Mouse (Mus musculus): Measurements from ENCODE around the gene Efs. TPM values are rescaled to one million over a fixed set of nuclear protein-coding genes. Genes with fewer than 3 reads are reported as not detected.
A peak's percentile ranks its signal among the peaks of the same experiment; 100 is the strongest.

The Efs gene
- polyA plus RNA-seq, 1 experiment from 2014 or later = 6.5 TPM

- no peaks in the 10 kb centered on the region for H3K36me3 ChIP-seq (ENCODE audit: control insufficient read depth, insufficient read depth)
- no peak overlapping the region for H3K4me2 ChIP-seq (replicated peaks; ENCODE audit: low read depth)
- WGBS = 60% methylated on average over 13 of the region's 13 CpGs
- no peak overlapping the region for H3K27ac ChIP-seq (ENCODE audit: low read depth, low read length)
- no peak overlapping the region for H3K9ac ChIP-seq (ENCODE audit: low read depth, low read length)
- TF ChIP-seq CTCF (IDR thresholded peaks at IDR 0.05; ENCODE audit: low read depth) = no peak
- no peak overlapping the region for H3K4me3 ChIP-seq (ENCODE audit: low read depth, low read length)
- ATAC-seq = no peak
- no peaks in the 10 kb centered on the region for H3K4me1 ChIP-seq (replicated peaks; ENCODE audit: control insufficient read depth, insufficient read depth, low read length)
- H3K9me3 ChIP-seq (ENCODE audit: control insufficient read depth) = no peaks in the 10 kb centered on the region
- H3K27me3 ChIP-seq (replicated peaks; ENCODE audit: control insufficient read depth, insufficient read depth, low read length) = no peaks in the 10 kb centered on the region
Observed at GRCm38 (mm10) chr14:54941024-54941978, 15.4 kb upstream of the Efs start.

- ATAC-seq = no peak
- H3K9me3 ChIP-seq (ENCODE audit: control insufficient read depth) = no peaks in the 10 kb centered on the region
- H3K9ac ChIP-seq (ENCODE audit: low read depth, low read length) = no peak overlapping the region
- H3K4me3 ChIP-seq (ENCODE audit: low read depth, low read length) = no peak overlapping the region
- no peaks in the 10 kb centered on the region for H3K27me3 ChIP-seq (replicated peaks; ENCODE audit: control insufficient read depth, insufficient read depth, low read length)
- no peaks in the 10 kb centered on the region for H3K36me3 ChIP-seq (ENCODE audit: control insufficient read depth, insufficient read depth)
- no peaks in the 10 kb centered on the region for H3K4me1 ChIP-seq (replicated peaks; ENCODE audit: control insufficient read depth, insufficient read depth, low read length)
- H3K4me2 ChIP-seq (replicated peaks; ENCODE audit: low read depth) = no peak overlapping the region
- no peak overlapping the region for H3K27ac ChIP-seq (ENCODE audit: low read depth, low read length)
- 70% methylated on average over 3 of the region's 3 CpGs for WGBS
- no peak for TF ChIP-seq CTCF (IDR thresholded peaks at IDR 0.05; ENCODE audit: low read depth)
Observed at GRCm38 (mm10) chr14:54940176-54940530, 14.2 kb upstream of the Efs start.

DNA sequence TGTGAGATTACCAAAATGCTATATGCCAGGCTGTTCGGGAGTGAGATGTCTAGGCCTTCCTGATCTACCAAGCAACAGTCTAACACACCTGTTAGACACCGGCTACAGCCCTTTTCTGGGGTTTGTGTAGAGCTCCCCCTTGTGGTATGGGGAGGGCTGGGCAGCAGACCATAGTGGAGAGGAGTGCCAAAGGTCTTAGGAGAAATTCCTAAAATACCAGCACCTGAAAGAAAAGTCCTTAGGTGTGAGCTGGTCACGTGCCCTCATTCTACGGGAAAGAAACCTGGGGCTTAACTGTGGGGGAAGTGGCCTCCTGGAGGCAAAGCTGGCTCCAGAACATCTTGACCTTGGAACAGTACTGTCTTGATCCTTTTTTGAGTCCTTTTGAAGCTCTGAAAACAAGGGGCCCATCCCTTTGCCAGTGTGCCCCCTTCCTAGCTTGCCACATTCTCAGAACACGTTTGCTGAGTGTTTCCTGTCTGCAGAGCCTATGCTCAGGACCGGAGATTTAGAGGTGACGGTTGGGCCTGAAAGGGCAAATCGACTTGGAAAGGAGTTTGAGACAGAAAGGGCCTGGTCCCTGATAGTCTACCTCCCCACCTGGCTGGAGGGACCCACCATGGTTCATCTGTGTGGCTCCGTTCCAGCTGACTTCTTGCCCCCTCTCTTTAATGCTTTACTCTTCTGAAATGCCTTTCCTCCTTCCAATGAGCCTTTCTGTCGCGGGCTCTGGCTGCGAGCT lies 13.7 kb upstream of the Efs start:
- peak; percentile 60; the same call in 1 of the 2 replicates for ATAC-seq
- H3K27me3 ChIP-seq (replicated peaks; ENCODE audit: control insufficient read depth, insufficient read depth, low read length) = 0 out of 2 replicates have a peak, but pooled peaks cover 3% of the 10 kb centered on the region
- no peak overlapping the region for H3K4me3 ChIP-seq (ENCODE audit: low read depth, low read length)
- no peaks in the 10 kb centered on the region for H3K4me1 ChIP-seq (replicated peaks; ENCODE audit: control insufficient read depth, insufficient read depth, low read length)
- no peak overlapping the region for H3K27ac ChIP-seq (ENCODE audit: low read depth, low read length)
- 49% methylated on average over 12 of the region's 12 CpGs for WGBS
- H3K4me2 ChIP-seq (replicated peaks; ENCODE audit: low read depth) = no peak overlapping the region
- peak; percentile 93 for TF ChIP-seq CTCF (IDR thresholded peaks at IDR 0.05; ENCODE audit: low read depth)
- H3K36me3 ChIP-seq (ENCODE audit: control insufficient read depth, insufficient read depth) = no peaks in the 10 kb centered on the region
- no peak overlapping the region for H3K9ac ChIP-seq (ENCODE audit: low read depth, low read length)
- no peaks in the 10 kb centered on the region for H3K9me3 ChIP-seq (ENCODE audit: control insufficient read depth)

GRCm38 (mm10) chr14:54938431-54939219 lies 12.7 kb upstream of the Efs start:
- 83% methylated on average over 15 of the region's 15 CpGs for WGBS
- H3K27me3 ChIP-seq (replicated peaks; ENCODE audit: control insufficient read depth, insufficient read depth, low read length) = 0 out of 2 replicates have a peak, but pooled peaks cover 3% of the 10 kb centered on the region
- H3K4me3 ChIP-seq (ENCODE audit: low read depth, low read length) = no peak overlapping the region
- no peak for ATAC-seq
- no peak overlapping the region for H3K4me2 ChIP-seq (replicated peaks; ENCODE audit: low read depth)
- H3K36me3 ChIP-seq (ENCODE audit: control insufficient read depth, insufficient read depth) = no peaks in the 10 kb centered on the region
- no peak for TF ChIP-seq CTCF (IDR thresholded peaks at IDR 0.05; ENCODE audit: low read depth)
- H3K9ac ChIP-seq (ENCODE audit: low read depth, low read length) = no peak overlapping the region
- H3K27ac ChIP-seq (ENCODE audit: low read depth, low read length) = no peak overlapping the region
- no peaks in the 10 kb centered on the region for H3K9me3 ChIP-seq (ENCODE audit: control insufficient read depth)
- H3K4me1 ChIP-seq (replicated peaks; ENCODE audit: control insufficient read depth, insufficient read depth, low read length) = no peaks in the 10 kb centered on the region

- no peaks in the 10 kb centered on the region for H3K36me3 ChIP-seq (ENCODE audit: control insufficient read depth, insufficient read depth)
- no peak for TF ChIP-seq CTCF (IDR thresholded peaks at IDR 0.05; ENCODE audit: low read depth)
- H3K4me2 ChIP-seq (replicated peaks; ENCODE audit: low read depth) = no peak overlapping the region
- no peak overlapping the region for H3K9ac ChIP-seq (ENCODE audit: low read depth, low read length)
- ATAC-seq = no peak
- H3K4me1 ChIP-seq (replicated peaks; ENCODE audit: control insufficient read depth, insufficient read depth, low read length) = no peaks in the 10 kb centered on the region
- H3K9me3 ChIP-seq (ENCODE audit: control insufficient read depth) = no peaks in the 10 kb centered on the region
- no peak overlapping the region for H3K27ac ChIP-seq (ENCODE audit: low read depth, low read length)
- H3K27me3 ChIP-seq (replicated peaks; ENCODE audit: control insufficient read depth, insufficient read depth, low read length) = 0 out of 2 replicates have a peak, but pooled peaks cover 3% of the 10 kb centered on the region
- WGBS = 93% methylated on average over 16 of the region's 16 CpGs
- no peak overlapping the region for H3K4me3 ChIP-seq (ENCODE audit: low read depth, low read length)
Observed at GRCm38 (mm10) chr14:54937361-54938182, 11.6 kb upstream of the Efs start.

Measured in intestine, postnatal 0 days (tissue).